Mouse (Mus musculus): Measurements from ENCODE around the gene Gm973. TPM values are rescaled to one million over a fixed set of nuclear protein-coding genes. Genes with fewer than 3 reads are reported as not detected.
A peak's percentile ranks its signal among the peaks of the same experiment; 100 is the strongest.

The Gm973 gene
- total RNA-seq, 2 experiments from 2014 or later: not detected

GRCm38 (mm10) chr1:59578770-59579169 is 62.7 kb downstream of the Gm973 start:
- no peak for ATAC-seq (replicated peaks; ENCODE audit: low FRiP score, poor library complexity, severe bottlenecking)

GRCm38 (mm10) chr1:59579327-59579726 is 63.3 kb downstream of the Gm973 start:
- ATAC-seq (replicated peaks; ENCODE audit: low FRiP score, poor library complexity, severe bottlenecking): no peak

GRCm38 (mm10) chr1:59580131-59580751 is 64.2 kb downstream of the Gm973 start:
- ATAC-seq (replicated peaks; ENCODE audit: low FRiP score, poor library complexity, severe bottlenecking): no peak

- ATAC-seq (replicated peaks; ENCODE audit: low FRiP score, poor library complexity, severe bottlenecking): no peak
These were observed 64.8 kb downstream of the Gm973 start for GRCm38 (mm10) chr1:59580880-59581279.

- ATAC-seq (replicated peaks; ENCODE audit: low FRiP score, poor library complexity, severe bottlenecking): peak; percentile 57; the same call in 1 of the 2 replicates
These were observed 68.8 kb downstream of the Gm973 start for GRCm38 (mm10) chr1:59584656-59585410.

GRCm38 (mm10) chr1:59589271-59589670 is 73.2 kb downstream of the Gm973 start:
- ATAC-seq (replicated peaks; ENCODE audit: low FRiP score, poor library complexity, severe bottlenecking): no peak

GRCm38 (mm10) chr1:59592359-59592758 is 76.3 kb downstream of the Gm973 start:
- ATAC-seq (replicated peaks; ENCODE audit: low FRiP score, poor library complexity, severe bottlenecking): no peak

- ATAC-seq (replicated peaks; ENCODE audit: low FRiP score, poor library complexity, severe bottlenecking): no peak
These were observed 76.8 kb downstream of the Gm973 start for GRCm38 (mm10) chr1:59592876-59593275.

GRCm38 (mm10) chr1:59593622-59594035 is 77.6 kb downstream of the Gm973 start:
- no peak for ATAC-seq (replicated peaks; ENCODE audit: low FRiP score, poor library complexity, severe bottlenecking)

- no peak for ATAC-seq (replicated peaks; ENCODE audit: low FRiP score, poor library complexity, severe bottlenecking)
These were observed 78.7 kb downstream of the Gm973 start for GRCm38 (mm10) chr1:59594586-59595266.

GRCm38 (mm10) chr1:59595609-59596008 is 79.5 kb downstream of the Gm973 start:
- no peak for ATAC-seq (replicated peaks; ENCODE audit: low FRiP score, poor library complexity, severe bottlenecking)

GRCm38 (mm10) chr1:59602531-59603416 is 86.7 kb downstream of the Gm973 start:
- no peak for ATAC-seq (replicated peaks; ENCODE audit: low FRiP score, poor library complexity, severe bottlenecking)

GRCm38 (mm10) chr1:59603417-59603712 is 87.3 kb downstream of the Gm973 start:
- ATAC-seq (replicated peaks; ENCODE audit: low FRiP score, poor library complexity, severe bottlenecking): no peak

GRCm38 (mm10) chr1:59603893-59604292 is 87.8 kb downstream of the Gm973 start:
- ATAC-seq (replicated peaks; ENCODE audit: low FRiP score, poor library complexity, severe bottlenecking): no peak

- no peak for ATAC-seq (replicated peaks; ENCODE audit: low FRiP score, poor library complexity, severe bottlenecking)
These were observed 90.4 kb downstream of the Gm973 start for GRCm38 (mm10) chr1:59606479-59606878.

- no peak for ATAC-seq (replicated peaks; ENCODE audit: low FRiP score, poor library complexity, severe bottlenecking)
These were observed 91.0 kb downstream of the Gm973 start for GRCm38 (mm10) chr1:59607071-59607470.

- no peak for ATAC-seq (replicated peaks; ENCODE audit: low FRiP score, poor library complexity, severe bottlenecking)
These were observed 92.2 kb downstream of the Gm973 start for GRCm38 (mm10) chr1:59608125-59608762.

- no peak for ATAC-seq (replicated peaks; ENCODE audit: low FRiP score, poor library complexity, severe bottlenecking)
These were observed 92.9 kb downstream of the Gm973 start for GRCm38 (mm10) chr1:59608920-59609319.

GRCm38 (mm10) chr1:59609458-59609857 is 93.4 kb downstream of the Gm973 start:
- no peak for ATAC-seq (replicated peaks; ENCODE audit: low FRiP score, poor library complexity, severe bottlenecking)

GRCm38 (mm10) chr1:59609896-59610295 is 93.8 kb downstream of the Gm973 start:
- no peak for ATAC-seq (replicated peaks; ENCODE audit: low FRiP score, poor library complexity, severe bottlenecking)
